Mouse (Mus musculus): ENCODE results near the gene Hoxd13.

GRCm38 (mm10) chr2:74676376-74677052, 8.4 kb downstream of the Hoxd13 start:
- no peak for TF ChIP-seq CTCF (IDR thresholded peaks at IDR 0.05; ENCODE audit: insufficient read depth, low read depth, low read length)
- TF ChIP-seq POLR2A (IDR thresholded peaks at IDR 0.05; ENCODE audit: insufficient read depth, low read depth, low read length), result no peak

All from olfactory bulb, adult 2 months (tissue).